Mouse (Mus musculus) skeletal muscle tissue, adult 2 months (tissue): ENCODE measurements at regions not wholly inside any gene's neighbourhood (a gene's known extent, or its start where the extent isn't known, plus 50 kb on each side); places are given as distances from the start of the nearest gene placed in this dataset.

ENCODE experiments used
- DNase-seq: peaks from one replicate; pipeline ENCODE4 v3.0.0-alpha.2; 2012; ENCODE audit warnings: low read depth, low spot score

DNA sequence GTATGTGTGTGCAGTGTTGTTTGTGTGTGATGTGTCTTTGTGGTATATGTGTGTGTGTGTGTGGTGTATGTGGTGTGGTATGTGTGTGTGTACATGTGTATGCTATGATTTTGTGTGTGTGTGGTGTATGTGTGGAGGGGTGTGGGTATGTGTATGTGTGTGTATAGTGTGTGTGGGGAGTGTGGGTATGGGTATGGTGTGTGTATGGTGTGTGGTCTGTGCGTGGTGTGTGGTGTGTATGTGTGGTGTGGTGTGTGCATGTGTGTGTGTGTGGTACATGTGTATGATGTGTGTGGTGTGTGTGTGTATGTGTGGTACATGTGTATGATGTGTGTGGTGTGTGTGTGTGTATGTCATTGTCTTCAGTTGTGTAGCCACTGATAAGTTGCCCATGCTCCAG, 247.8 kb upstream of the Sp4 start:
- DNase-seq: no peak

DNA sequence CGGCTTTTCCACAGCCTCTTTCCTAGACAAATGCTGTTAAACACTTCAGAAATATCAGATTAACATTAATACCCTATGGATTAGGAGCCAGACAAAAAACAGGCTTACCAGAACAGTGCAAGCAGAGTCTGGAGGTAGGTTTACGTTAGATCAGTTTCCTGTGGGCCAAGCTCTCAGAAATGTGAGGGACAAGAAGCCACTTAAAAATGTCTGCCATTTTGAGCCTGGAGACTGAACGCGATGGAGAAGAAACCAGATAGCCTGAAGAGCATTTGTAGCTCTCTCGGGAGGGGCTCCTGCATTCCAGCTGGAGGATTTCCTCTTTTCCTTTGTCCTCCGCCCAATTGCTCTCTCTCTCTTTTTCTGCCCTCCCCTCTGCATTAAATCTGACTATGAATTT, 239.1 kb upstream of the Sp4 start:
- no peak for DNase-seq

DNA sequence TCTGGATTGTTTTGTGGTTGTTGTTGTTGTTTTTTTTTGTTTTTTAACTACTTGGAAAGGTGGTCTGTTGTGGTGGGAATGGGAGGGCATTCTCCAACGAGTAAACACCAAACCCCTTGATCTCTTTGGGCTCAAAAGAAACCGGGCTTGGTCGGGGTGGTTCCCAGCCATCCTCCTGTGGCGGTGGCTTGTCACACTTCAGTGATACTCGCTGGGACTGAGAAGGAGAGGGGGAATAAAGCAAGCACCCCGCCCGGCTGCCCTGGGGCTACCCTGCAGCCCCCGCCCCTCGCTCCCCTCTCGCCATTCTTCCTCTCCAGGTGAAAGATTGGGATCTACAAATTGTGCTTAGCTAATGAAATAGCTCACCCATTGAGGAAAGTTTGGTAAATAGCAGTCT, 229.3 kb upstream of the Sp4 start:
- DNase-seq: no peak

DNA sequence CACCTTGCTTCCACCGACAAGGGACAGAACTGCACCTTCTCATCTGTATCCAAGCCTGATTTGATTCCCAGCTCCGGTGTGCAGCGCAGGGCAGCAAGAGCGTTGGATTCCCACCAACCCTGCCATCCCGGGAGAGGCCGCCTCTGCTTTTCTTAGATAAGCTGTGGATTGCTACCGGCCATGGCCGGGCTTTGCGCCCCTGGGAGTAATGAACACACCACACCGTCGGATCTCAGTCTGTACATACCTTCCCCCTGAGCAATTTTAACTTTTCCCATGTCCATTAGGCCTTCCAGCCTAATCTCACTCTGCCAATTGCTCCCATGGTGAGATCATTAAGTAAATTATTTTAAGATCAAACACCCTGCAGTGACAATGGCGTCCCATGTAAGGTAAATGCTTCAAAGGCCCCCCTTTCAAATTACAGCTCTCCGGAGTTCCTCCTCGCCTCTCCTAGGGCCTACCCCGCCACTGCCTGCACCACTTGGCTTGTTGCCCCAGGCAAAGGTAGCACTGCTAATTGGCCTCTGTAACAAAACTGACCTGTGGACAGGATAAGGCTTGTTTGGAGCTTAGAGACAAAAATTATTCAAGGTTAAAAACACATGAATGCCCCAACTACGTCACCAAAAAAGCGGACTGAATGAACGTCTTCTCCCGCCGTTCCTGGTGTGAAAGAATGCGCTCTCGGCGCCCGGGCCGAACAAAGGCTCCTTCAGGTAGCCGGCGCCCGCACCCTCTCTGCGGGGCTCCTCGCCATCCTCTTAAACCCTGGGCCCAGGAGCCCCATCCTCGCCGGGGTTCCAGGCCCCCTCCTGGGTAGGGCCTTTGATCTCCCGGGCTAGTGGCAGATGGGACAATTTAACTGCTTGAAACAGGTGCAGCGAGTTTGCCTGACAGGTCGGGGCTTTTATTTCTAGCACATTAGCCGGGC, 228.5 kb upstream of the Sp4 start:
- DNase-seq: no peak

DNA sequence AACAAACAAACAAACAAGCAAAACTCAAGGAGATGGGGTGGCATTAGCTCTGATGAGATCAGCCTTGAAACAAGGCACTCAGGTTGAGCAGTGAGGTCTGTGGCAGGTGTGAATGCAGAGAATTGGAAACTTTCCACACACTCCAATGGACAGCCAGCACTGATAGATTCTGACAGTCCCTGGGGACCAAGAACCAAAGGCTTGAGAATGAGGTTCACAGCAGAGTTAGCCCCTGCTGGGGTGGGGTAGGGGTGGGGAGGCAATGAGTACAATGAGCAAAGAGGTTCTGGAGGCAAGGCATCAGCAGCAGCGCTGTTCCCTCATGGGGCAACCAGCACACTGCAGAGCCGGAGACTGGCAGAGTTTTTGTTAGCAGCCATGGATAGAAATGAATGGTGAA, 220.5 kb upstream of the Sp4 start:
- DNase-seq: no peak

DNA sequence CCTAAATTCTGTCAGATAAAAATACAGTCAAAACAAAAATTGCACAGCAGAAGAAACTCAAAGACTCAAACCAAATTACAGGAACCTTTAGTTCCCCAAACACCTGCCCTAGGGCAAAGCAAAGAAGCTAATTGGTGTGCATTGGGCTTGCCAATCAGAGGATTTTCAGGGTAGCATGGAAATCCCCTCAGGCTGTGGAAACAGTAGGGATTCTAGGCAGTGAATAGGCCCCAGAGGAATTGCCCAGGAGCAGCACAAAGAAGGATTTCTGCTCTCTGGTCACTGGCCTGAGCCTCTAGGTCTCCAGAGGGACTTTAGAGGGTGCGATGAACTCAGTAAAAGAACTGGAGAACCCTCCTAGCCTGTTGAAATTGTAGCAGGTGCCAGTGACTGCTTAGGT, 220.1 kb upstream of the Sp4 start:
- no peak for DNase-seq

DNA sequence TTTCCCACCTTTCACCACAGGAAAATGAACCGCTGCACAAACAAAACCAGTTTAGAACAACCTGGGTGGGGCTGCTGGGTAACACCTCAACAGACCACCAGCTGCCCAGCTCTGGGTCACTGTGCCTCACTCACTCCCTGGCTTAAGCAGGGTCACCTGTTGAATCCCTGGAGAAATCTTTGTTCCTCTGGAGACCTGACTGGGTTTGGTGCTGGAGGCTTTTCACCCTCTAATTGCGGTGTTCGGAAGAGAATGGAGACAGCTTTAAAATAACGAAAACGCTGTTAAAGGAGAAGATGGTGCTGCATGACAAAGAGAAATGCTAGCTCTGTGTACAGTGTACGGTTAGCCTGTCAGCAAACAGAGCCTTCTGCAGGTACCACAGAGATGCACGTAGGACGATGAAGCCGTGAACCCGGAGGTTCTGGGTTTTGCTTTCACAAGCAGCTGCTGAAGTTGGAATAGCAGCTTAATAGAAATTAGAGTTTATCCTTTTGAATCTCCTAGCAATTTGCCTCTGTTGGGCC, 218.6 kb upstream of the Sp4 start:
- DNase-seq: no peak

DNA sequence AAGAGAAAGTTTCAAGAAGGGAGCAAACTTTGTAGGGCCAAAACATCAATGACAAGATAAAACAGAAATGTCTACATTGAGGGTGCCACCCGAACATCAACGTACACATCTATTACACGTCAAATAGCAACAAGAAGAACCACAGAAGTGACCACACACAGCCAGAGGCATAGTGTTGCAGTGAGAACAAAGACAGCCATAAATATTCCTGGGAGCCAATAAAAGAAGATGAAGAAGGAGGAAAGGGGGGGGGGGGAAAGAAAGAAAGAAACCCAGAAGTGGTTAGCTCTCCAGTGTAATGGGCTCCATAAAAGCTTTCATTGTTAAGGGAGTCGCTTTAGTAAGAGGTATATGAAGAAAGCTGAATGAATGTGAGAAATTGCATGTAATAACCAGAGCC, 209.7 kb upstream of the Sp4 start:
- DNase-seq: no peak

DNA sequence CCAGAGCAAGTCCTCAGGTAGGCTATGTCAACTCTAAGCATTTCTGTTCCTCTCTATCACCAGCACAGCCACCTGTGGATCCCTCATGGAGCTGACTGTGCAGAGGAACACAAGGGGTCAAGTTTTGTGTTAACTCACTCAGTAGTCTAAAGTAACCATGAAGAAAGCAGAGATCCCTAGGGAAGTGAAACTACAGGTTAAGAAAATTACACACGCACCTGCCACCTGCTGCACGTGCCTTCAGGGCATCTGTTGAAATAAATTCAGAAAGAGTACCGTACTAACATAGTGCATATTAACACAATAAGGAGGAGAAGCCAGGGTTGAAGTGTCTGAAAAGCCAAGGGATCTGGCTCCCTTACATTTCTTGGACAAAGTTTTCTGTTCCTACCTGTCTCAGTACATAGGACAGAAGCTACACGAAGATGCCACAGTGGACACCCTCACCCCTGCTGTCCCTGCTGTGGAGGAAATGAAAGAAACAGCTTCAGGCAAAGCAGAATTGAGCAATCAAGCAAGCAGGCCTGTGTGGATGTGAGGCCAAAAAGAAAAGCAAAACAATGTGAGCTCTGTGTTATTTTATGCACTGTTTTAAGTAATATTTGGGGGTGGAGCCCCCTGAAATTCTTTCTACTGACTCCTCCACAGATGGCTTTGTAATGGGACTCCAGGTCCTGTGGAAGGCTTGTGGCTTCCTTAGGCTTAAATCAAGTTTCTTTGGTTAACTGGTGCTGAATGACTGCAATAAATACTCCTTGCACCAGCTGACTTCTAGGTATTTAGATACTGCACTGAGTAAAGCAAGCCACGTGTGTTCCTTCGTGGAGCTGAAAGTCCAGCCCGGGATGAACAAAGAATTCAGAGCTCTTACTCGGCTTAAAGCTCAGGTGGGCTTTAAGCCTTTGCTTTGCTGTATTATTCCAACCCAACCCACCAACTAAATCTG, 208.0 kb upstream of the Sp4 start:
- no peak for DNase-seq

DNA sequence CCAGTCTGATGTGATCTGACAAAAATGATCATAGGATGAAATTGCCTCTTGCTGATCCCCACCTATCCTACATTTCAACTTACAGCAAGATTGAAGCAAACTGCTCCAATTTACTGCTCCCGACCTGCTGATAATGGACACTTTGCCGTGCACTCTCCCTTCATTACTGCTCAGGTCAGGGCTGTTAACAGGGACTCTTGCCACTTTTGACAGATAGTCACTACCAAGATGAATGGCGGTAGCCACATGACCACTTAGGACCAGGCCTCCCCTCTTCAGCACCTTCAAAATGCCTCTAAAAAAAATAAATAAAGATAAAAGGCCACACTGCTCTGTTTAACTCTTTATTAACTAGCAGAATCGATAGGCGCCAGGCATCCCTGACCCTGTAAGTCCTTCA, 199.2 kb upstream of the Sp4 start:
- DNase-seq: no peak

DNA sequence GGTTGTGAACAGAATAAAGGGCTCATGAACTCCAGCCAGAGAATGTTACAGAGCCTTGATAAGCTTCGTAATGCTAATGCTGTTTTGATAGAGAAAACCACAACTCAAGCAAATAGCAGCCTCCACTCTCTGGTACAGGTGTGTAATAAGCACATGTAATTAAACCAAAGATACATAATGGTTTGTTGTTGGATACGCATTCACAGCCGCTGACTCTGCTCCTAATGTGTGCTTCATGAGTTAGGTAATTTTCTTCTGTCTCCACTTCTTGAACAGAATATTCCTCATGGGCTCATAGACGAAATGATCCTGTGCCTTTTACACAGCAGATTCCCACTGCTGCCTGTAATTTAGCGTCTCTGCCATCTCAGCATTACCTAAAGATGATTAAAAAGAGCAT, 186.8 kb upstream of the Sp4 start:
- no peak for DNase-seq

DNA sequence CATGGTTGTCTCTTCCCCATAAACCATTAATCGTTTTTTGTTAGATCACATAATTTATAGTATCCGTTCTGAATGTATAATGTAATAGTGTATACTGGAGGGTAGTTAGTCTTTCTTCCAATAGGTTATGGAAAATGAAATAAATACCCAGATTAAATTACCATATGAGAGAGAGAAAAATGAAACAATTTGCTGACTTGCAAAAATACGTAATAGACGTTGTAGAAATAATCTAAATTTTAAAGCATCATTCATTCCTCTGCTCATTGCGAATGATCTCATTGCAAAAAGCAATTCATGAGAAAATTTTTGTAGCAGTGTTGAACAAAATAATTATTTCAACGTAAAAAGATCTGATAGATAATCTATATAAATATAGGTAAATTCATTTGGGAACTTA, 185.2 kb upstream of the Sp4 start:
- DNase-seq: no peak

DNA sequence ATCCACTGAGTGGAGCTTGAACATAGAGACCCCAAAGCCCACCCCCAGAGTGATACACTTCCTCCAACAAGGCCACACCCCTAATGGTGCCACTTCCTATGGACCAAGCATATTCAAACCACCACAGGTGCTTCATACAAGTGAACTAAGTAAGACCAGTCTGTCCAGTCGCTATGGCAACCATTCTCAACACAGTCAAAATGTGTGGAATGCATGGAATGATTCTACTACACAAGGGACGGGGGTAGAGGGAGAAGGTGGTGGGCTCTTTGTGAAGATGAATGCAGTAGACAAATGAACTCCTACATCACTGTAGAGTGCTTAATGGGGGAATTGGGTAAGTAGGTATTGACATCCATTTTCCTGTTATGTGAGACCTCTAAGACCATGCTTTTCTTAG, 180.1 kb upstream of the Sp4 start:
- no peak for DNase-seq

DNA sequence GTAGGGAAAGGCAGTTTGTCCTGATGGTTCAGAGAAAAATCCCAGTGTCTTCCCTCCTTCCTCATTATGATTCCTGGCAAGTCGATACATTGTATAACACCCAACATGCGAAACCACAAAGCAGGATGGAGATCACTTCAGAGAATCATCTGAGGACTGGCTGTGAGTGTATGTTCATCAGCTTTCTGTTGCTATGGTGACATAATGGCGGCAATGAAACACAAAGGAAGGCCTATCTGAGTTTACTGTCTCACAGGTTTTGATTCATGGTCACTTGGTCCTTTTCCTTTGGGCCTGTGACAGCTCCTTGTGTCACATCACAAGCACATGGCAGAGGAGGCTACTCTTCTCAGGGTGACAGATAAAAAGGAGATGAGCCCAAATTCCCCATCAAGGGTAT, 173.5 kb upstream of the Sp4 start:
- no peak for DNase-seq

DNA sequence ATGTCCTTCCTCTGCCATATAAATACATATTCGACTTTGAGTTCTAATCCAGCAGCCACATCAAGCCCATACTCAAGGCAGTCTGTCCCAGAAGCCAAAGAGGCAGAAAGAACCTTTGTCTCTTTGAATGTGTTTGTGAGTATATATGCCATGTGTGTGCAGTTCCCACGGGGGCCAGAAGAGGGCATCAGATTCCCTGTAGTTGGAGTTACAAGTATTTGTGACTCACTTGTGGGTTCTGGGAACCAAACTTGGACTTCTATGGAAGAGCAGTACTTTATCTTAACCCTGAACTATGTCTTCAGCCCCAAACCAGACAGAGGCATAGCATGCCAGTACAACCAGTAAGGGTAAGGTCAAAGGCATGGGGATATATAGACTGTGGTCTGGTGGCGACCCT, 165.6 kb upstream of the Sp4 start:
- DNase-seq: no peak

DNA sequence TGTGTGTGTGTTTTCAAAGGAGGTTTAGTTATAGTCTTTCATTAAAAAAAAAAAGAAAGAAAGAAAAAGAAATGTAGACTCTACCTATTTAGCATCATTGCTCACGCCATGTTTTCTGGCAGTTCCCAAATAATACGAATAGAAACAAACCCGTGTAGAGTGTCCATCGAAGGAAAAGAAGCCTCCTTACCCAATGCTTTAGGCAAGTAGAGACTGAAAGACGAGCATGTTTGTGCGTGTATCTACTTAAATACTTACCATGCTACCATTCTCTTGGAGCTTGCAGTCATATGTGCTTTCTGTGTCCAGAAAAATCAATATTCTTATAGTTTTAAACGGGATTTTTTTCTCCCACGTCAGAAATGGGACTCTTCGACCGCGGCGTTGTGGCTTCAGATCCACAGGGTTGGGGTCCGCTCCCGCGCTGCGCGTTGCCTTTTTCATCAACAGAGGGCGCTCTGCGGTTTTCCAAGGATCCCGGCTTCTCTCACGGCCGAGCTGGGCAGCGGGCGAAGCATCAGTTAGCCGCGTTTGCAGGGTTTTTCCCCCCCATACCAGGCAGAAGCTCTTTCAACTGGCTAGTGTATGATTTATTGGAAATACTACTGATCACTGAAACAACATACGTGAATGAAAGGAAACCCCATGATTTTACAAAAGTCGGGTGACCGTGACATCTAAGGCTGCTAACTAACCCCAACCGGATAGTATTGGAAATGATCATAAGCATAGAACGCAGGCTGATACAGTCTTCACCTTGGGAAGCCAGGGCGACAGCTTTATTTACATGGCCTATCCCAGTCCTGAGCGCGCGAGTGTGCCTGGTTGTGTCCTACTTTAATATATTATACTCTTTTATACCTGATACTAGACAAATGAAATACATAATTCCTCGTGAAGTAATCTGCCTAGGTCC, 156.5 kb upstream of the Sp4 start:
- no peak for DNase-seq

DNA sequence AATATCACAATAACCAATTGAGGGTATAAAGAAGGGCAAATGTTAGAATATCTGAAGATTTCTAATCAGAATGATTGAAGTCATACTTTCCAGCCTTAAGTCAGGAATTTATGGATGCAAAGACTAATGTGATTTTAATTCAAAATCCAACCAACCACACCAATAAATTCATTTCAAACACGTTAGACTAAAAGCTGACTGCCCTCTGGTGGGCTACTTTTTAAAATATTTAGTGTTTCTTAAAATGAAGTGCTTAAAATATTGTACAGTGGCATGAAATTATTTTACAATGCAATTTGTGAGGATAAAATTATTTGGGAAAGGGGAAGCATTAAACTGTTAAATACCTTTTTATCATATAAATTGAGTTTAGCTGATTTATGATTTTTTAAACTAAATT, 154.4 kb upstream of the Sp4 start:
- DNase-seq: no peak

DNA sequence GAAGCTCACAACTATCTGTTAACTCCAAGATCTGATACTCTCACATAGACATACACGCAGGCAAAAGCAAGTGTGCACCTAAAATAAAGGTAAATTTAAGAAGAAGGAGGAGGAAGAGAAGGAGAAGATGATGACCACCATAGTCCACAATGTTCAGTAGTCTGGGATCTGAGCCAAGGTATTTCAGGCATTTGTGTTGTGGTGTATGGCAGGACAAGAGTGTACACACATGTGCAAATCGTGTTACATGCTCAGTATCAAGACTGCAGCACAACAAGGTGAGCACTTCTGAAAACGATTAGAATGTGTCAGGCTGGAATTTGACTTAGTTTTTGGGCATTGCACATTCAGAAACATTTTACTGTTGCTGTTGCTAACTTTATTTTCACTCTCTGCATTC, 138.4 kb upstream of the Sp4 start:
- DNase-seq: no peak

DNA sequence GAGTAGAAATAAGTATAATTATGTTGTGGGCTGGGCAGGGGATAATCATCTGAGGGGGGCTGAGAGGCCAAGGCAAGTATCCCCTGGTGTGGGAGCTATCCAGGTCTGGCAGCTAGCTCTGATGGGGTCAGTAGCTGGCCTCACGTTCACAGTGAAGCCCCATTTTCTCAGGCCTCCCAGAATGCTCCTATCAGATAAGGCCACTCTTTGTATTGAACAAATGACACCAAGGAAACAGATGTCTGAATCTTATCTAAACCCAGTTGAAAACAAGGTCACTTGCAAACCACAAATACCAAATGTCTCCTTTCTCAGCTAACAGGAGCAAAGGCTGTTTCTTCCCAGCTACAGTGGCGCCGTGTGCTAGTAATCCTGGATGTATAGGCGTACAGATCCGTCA, 137.6 kb upstream of the Sp4 start:
- DNase-seq: no peak

DNA sequence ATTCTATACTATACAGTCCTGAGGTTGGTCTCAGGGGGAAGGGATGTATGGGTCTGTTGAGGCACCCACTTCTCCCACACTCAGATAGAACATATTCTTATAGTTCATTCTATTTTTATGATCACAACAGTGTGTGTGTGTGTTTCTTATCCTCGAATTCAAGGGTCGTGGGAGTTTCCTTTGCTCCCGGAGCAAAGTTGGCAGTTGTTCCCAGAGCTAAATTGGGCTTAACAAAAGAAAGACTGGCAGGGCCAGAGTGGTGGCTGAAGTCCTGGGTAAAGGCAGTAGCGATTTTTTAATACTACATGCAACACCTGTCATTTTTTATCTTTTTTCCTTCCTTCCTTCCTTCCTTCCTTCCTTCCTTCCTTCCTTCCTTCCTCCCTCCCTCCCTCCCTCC, 131.5 kb upstream of the Sp4 start:
- no peak for DNase-seq

DNA sequence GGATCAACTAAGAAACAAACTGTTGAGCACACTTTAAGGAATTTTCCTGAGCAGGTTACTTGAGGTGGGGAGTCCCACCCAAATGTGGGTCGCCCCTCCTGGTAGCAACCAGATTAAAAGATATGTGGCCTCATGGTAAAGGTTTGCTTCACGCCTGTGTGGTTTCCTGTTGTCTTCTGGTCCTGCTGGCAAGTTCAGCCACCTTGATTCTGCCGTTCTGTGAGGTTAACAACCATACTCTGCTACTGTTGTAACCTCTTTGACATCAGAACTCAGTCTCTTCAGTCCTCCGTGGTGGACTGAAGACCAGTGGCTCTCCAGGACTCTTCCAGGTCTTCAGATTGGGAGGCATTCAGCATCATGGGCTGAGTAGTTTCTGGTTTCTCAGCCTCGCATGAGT, 127.1 kb upstream of the Sp4 start:
- no peak for DNase-seq
